Mouse (Mus musculus): ENCODE data around the gene Timm17b. TPM values are rescaled to one million over a fixed set of nuclear protein-coding genes. Genes with fewer than 3 reads are reported as not detected.

Gene Timm17b
- polyA plus RNA-seq, 1 experiment from 2014 or later, result 167 TPM

DNA sequence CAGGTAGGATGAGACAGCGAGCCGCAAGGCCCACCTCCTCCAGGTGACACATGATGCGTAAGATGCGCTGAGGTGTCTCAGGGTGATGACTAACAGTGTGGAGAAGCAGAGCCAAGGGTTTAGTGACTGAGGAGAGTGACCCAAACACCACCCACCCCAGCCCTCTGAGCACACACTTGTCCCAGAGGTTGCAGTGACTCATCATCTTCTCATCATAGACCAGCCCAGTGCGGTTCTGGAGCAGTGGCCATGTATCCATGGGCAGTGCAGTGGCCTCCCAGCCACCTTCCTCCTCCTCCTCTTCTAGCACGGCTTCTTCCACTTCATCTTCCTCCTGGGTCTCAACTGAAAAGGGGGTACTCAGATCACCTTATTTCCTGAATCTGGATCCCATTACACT, 38.5 kb downstream of the Timm17b start:
- no peaks in the 10 kb centered on the region for H3K4me1 ChIP-seq (ENCODE audit: control insufficient read depth, insufficient read depth, low read length)
- no peaks in the 10 kb centered on the region for H3K27me3 ChIP-seq (ENCODE audit: control insufficient read depth, insufficient read depth, low read length)
- no peak overlapping the region for H3K4me2 ChIP-seq (ENCODE audit: low read depth, low read length)
- no peaks in the 10 kb centered on the region; the same call in 1 of the 2 replicates for H3K36me3 ChIP-seq (ENCODE audit: control insufficient read depth, insufficient read depth, low read length)
- WGBS, result 97% methylated on average over 6 of the region's 6 CpGs
- H3K9me3 ChIP-seq (ENCODE audit: control insufficient read depth, low read length), result no peaks in the 10 kb centered on the region
- ATAC-seq (ENCODE audit: low read depth), result no peak
- no peak overlapping the region for H3K27ac ChIP-seq (ENCODE audit: low read depth, low read length)
- no peak overlapping the region for H3K9ac ChIP-seq (replicated peaks; ENCODE audit: low read depth, low read length)
- no peak overlapping the region for H3K4me3 ChIP-seq (ENCODE audit: low read depth, low read length)

GRCm38 (mm10) chrX:7945618-7946017, 46.5 kb downstream of the Timm17b start:
- Histone ChIP-seq H3K4me3 (ENCODE audit: low read depth, low read length) (no peak overlapping the region), H3K36me3 (ENCODE audit: control insufficient read depth, insufficient read depth, low read length) (no peaks in the 10 kb centered on the region), H3K4me1 (ENCODE audit: control insufficient read depth, insufficient read depth, low read length) (no peaks in the 10 kb centered on the region), H3K27ac (ENCODE audit: low read depth, low read length) (no peak overlapping the region), H3K9me3 (ENCODE audit: control insufficient read depth, low read length) (no peaks in the 10 kb centered on the region), H3K9ac (replicated peaks; ENCODE audit: low read depth, low read length) (no peak overlapping the region), H3K27me3 (ENCODE audit: control insufficient read depth, insufficient read depth, low read length) (no peaks in the 10 kb centered on the region), H3K4me2 (ENCODE audit: low read depth, low read length) (no peak overlapping the region)
- WGBS, result 75% methylated on average over 8 of the region's 8 CpGs
- ATAC-seq (ENCODE audit: low read depth), result no peak

DNA sequence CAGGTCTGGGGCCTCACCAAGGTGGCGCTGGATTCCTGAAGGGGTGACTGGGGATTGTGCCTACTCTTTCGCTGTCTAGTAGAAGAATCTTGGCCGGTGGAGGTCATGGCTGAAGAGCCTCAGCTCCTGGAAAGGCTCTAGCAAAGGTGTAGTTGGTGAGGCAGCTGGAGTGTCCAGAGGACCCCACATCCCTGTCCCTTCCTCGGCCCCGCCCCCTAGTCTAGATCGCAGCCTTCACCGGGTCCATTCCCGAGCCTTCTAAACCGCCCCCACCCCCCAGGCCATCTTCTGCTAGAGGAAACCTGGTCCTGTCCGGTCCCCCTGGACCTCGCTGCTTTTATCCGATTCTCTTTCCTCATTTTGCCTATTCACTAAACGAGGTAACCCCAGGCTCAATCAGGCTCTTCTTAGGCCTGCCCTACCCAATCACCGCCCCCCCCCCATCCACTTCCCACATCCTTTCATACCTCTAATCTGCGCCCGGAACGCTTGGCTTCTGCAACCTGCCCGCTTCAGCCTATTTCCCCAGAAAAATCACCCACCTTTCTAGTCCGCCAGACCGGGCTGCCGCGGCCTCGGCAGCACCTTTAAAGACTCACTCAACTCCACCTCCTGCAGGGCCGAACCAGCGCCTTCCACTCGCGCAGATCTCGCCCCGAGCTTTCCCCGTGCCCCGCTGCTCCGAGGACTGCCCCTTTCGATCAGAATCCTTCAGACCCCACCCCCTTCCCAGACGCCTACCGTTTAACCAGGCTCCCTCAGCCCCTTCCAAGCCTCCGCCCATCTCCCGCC, 48.1 kb downstream of the Timm17b start, which contains the start of gene Hdac6:
TSS of gene Hdac6 (minus strand) at position 782 of the 792 bp plus-strand sequence.
- 16% methylated on average over 37 of the region's 37 CpGs for WGBS
- Histone ChIP-seq H3K9ac (replicated peaks; ENCODE audit: low read depth, low read length) (peak within 1 kb of the TSS; percentile 39), H3K36me3 (ENCODE audit: control insufficient read depth, insufficient read depth, low read length) (no peaks in the 10 kb centered on the region), H3K9me3 (ENCODE audit: control insufficient read depth, low read length) (no peaks in the 10 kb centered on the region), H3K4me3 (ENCODE audit: low read depth, low read length) (peak within 1 kb of the TSS; percentile 36), H3K27me3 (ENCODE audit: control insufficient read depth, insufficient read depth, low read length) (no peaks in the 10 kb centered on the region), H3K4me1 (ENCODE audit: control insufficient read depth, insufficient read depth, low read length) (no peaks in the 10 kb centered on the region), H3K4me2 (ENCODE audit: low read depth, low read length) (peak within 1 kb of the TSS; percentile 44), H3K27ac (ENCODE audit: low read depth, low read length) (peak within 1 kb of the TSS; percentile 56; the same call in 1 of the 2 replicates)
- ATAC-seq (ENCODE audit: low read depth), result peak; percentile 98

DNA sequence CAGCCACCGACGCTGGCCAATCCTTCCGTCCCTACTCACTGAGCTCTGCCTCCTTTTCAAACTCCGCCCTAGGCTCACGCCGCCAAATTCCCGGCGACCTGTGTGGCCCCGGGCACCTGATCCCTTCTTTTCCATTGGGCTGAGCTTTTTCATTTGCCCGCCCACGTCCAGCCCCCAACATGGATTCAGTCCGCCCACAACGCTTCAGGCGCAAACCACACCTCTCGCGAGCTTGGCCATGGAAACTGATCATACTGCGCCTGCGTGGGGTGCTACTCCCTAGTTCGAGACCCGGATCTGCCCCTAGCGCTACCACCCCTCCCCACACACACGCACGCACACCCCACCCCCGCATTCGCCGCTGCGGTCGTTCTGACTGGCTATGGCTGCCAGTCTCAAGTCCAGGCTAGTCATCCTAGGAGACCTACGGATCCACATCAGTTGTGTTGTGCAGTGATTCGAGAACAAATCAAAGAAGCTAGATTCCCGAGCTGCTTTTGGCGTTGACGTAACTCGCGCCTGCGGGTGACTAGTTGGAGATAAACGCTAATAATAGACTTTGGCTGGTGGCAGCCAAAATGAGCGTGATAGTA, 48.8 kb downstream of the Timm17b start:
- Histone ChIP-seq H3K4me3 (ENCODE audit: low read depth, low read length) (peak overlapping the region; percentile 36), H3K36me3 (ENCODE audit: control insufficient read depth, insufficient read depth, low read length) (no peaks in the 10 kb centered on the region), H3K4me1 (ENCODE audit: control insufficient read depth, insufficient read depth, low read length) (no peaks in the 10 kb centered on the region), H3K9me3 (ENCODE audit: control insufficient read depth, low read length) (no peaks in the 10 kb centered on the region), H3K4me2 (ENCODE audit: low read depth, low read length) (peak overlapping the region; percentile 32; the same call in 1 of the 2 replicates), H3K27me3 (ENCODE audit: control insufficient read depth, insufficient read depth, low read length) (no peaks in the 10 kb centered on the region), H3K9ac (replicated peaks; ENCODE audit: low read depth, low read length) (peak overlapping the region; percentile 35), H3K27ac (ENCODE audit: low read depth, low read length) (peak overlapping the region; percentile 56; the same call in 1 of the 2 replicates)
- ATAC-seq (ENCODE audit: low read depth), result no peak
- WGBS, result 23% methylated on average over 38 of the region's 38 CpGs

GRCm38 (mm10) chrX:7950091-7950490, 50.9 kb downstream of the Timm17b start:
- no peak overlapping the region for H3K4me2 ChIP-seq (ENCODE audit: low read depth, low read length)
- H3K27me3 ChIP-seq (ENCODE audit: control insufficient read depth, insufficient read depth, low read length), result no peaks in the 10 kb centered on the region
- ATAC-seq (ENCODE audit: low read depth), result no peak
- H3K9ac ChIP-seq (replicated peaks; ENCODE audit: low read depth, low read length), result no peak overlapping the region
- H3K27ac ChIP-seq (ENCODE audit: low read depth, low read length), result no peak overlapping the region
- no peaks in the 10 kb centered on the region for H3K36me3 ChIP-seq (ENCODE audit: control insufficient read depth, insufficient read depth, low read length)
- no peaks in the 10 kb centered on the region for H3K9me3 ChIP-seq (ENCODE audit: control insufficient read depth, low read length)
- no peak overlapping the region for H3K4me3 ChIP-seq (ENCODE audit: low read depth, low read length)
- H3K4me1 ChIP-seq (ENCODE audit: control insufficient read depth, insufficient read depth, low read length), result no peaks in the 10 kb centered on the region
- WGBS, result 94% methylated on average over 7 of the region's 7 CpGs

Other genes starting within 250 kb of the Timm17b start
- gene Prickle3, start 242.1 kb upstream of the Timm17b start, polyA plus RNA-seq (2014; fragmentation: Nextera tagmentation; extraction: Ambion mirVana), result 1.3 and 2.0 TPM in 2 replicates
- gene Plp2, start 228.0 kb upstream of the Timm17b start, polyA plus RNA-seq (2014; fragmentation: Nextera tagmentation; extraction: Ambion mirVana), result 12.5 and 23.2 TPM in 2 replicates
- 0.20 TPM in 1 of 2 replicates, not detected in the other for gene Magix, start 218.1 kb upstream of the Timm17b start, polyA plus RNA-seq (2014; fragmentation: Nextera tagmentation; extraction: Ambion mirVana)
- 50.0 and 55.7 TPM in 2 replicates for gene Gpkow, start 202.2 kb upstream of the Timm17b start, polyA plus RNA-seq (2014; fragmentation: Nextera tagmentation; extraction: Ambion mirVana)
- 22.3 and 23.6 TPM in 2 replicates for gene Wdr45, start 185.0 kb upstream of the Timm17b start, polyA plus RNA-seq (2014; fragmentation: Nextera tagmentation; extraction: Ambion mirVana)
- gene Gm45208, start 177.1 kb upstream of the Timm17b start, polyA plus RNA-seq (2014; fragmentation: Nextera tagmentation; extraction: Ambion mirVana), result 0.47 and 2.9 TPM in 2 replicates
- 137 and 147 TPM in 2 replicates for gene Praf2, start 170.9 kb upstream of the Timm17b start, polyA plus RNA-seq (2014; fragmentation: Nextera tagmentation; extraction: Ambion mirVana)
- 55.9 and 57.1 TPM in 2 replicates for gene Ccdc120, start 148.5 kb upstream of the Timm17b start, polyA plus RNA-seq (2014; fragmentation: Nextera tagmentation; extraction: Ambion mirVana)
- 16.6 and 23.8 TPM in 2 replicates for gene Tfe3, start 136.8 kb upstream of the Timm17b start, polyA plus RNA-seq (2014; fragmentation: Nextera tagmentation; extraction: Ambion mirVana)
- gene Gripap1, start 109.6 kb upstream of the Timm17b start, polyA plus RNA-seq (2014; fragmentation: Nextera tagmentation; extraction: Ambion mirVana), result 57.3 and 74.5 TPM in 2 replicates
- 5.8 and 7.7 TPM in 2 replicates for gene Kcnd1, start 77.1 kb upstream of the Timm17b start, polyA plus RNA-seq (2014; fragmentation: Nextera tagmentation; extraction: Ambion mirVana)
- gene Otud5, start 58.0 kb upstream of the Timm17b start, polyA plus RNA-seq (2014; fragmentation: Nextera tagmentation; extraction: Ambion mirVana), result 26.8 and 28.1 TPM in 2 replicates
- 20.7 and 22.9 TPM in 2 replicates for gene Pim2, start 21.1 kb upstream of the Timm17b start, polyA plus RNA-seq (2014; fragmentation: Nextera tagmentation; extraction: Ambion mirVana)
- 23.6 and 25.1 TPM in 2 replicates for gene Slc35a2, start 15.3 kb upstream of the Timm17b start, polyA plus RNA-seq (2014; fragmentation: Nextera tagmentation; extraction: Ambion mirVana)
- 184 and 191 TPM in 2 replicates for gene Pqbp1, start 88 bp upstream of the Timm17b start, polyA plus RNA-seq (2014; fragmentation: Nextera tagmentation; extraction: Ambion mirVana)
- not detected in 2 replicates for gene Gm10491, start 8.5 kb downstream of the Timm17b start, polyA plus RNA-seq (2014; fragmentation: Nextera tagmentation; extraction: Ambion mirVana)
- gene Gm10490, start 10.2 kb downstream of the Timm17b start, polyA plus RNA-seq (2014; fragmentation: Nextera tagmentation; extraction: Ambion mirVana), result not detected in 2 replicates
- gene Pcsk1n, start 20.5 kb downstream of the Timm17b start, polyA plus RNA-seq (2014; fragmentation: Nextera tagmentation; extraction: Ambion mirVana), result 245 and 258 TPM in 2 replicates
- gene Eras, start 29.2 kb downstream of the Timm17b start, polyA plus RNA-seq (2014; fragmentation: Nextera tagmentation; extraction: Ambion mirVana), result not detected in 2 replicates
- gene Hdac6, start 48.5 kb downstream of the Timm17b start, polyA plus RNA-seq (2014; fragmentation: Nextera tagmentation; extraction: Ambion mirVana), result 56.8 and 59.1 TPM in 2 replicates
- gene Gata1, start 78.7 kb downstream of the Timm17b start, polyA plus RNA-seq (2014; fragmentation: Nextera tagmentation; extraction: Ambion mirVana), result not detected in 2 replicates
- 0.43 and 1.2 TPM in 2 replicates for gene Glod5, start 119.1 kb downstream of the Timm17b start, polyA plus RNA-seq (2014; fragmentation: Nextera tagmentation; extraction: Ambion mirVana)
- gene Suv39h1, start 175.4 kb downstream of the Timm17b start, polyA plus RNA-seq (2014; fragmentation: Nextera tagmentation; extraction: Ambion mirVana), result 37.2 and 38.2 TPM in 2 replicates
- 0.12 and 0.28 TPM in 2 replicates for gene Was, start 191.1 kb downstream of the Timm17b start, polyA plus RNA-seq (2014; fragmentation: Nextera tagmentation; extraction: Ambion mirVana)
- 63.7 and 66.9 TPM in 2 replicates for gene Wdr13, start 233.5 kb downstream of the Timm17b start, polyA plus RNA-seq (2014; fragmentation: Nextera tagmentation; extraction: Ambion mirVana)
- gene Rbm3, start 246.5 kb downstream of the Timm17b start, polyA plus RNA-seq (2014; fragmentation: Nextera tagmentation; extraction: Ambion mirVana), result 379 and 383 TPM in 2 replicates

All from neural tube, embryonic 14.5 days (tissue).